31 mouse cellular contexts compared by ENCODE assay signal in genomic region chr7:25308702-25309318, GRCm38 (mm10). TPM values are rescaled to one million over a fixed set of nuclear protein-coding genes. Genes with fewer than 3 reads are reported as not detected.
A peak's percentile ranks its signal among the peaks of the same experiment; 100 is the strongest.
DNase-seq lines count a peak whose midpoint lies in the region; ATAC-seq and TF ChIP-seq lines count a peak whose summit lies in the region.
"Had no signal": no experiment of that assay in that cellular context is flagged by ENCODE, and none has a peak within 500 bp of the region (broad histone marks: within the 10 kb centered on the region; RNA-seq: fewer than 3 reads in every experiment).

No protein-coding gene starts in this region.

- ATAC-seq in hindbrain, embryonic 13.5 days (ENCODE audit: low FRiP score) = no peak
- ATAC-seq in hindbrain, embryonic 11.5 days (ENCODE audit: low FRiP score) = no peak
- no peak for ATAC-seq in megakaryocyte, adult 5-6 weeks (ENCODE audit: poor library complexity, severe bottlenecking)
- ATAC-seq: forebrain, embryonic 13.5 days; forebrain, embryonic 16.5 days; intestine, postnatal 0 days had no signal

- H3K27ac ChIP-seq in gastrocnemius, adult 2 months = no peak overlapping the region
- no peak overlapping the region for H3K27ac ChIP-seq in hindbrain, embryonic 13.5 days
- H3K27ac ChIP-seq in hindbrain, embryonic 11.5 days (ENCODE audit: low read depth, low read length) = no peak overlapping the region
- H3K27ac ChIP-seq: embryonic facial prominence, embryonic 12.5 days; embryonic facial prominence, embryonic 15.5 days; forebrain, embryonic 13.5 days had no signal

- H3K4me1 ChIP-seq in hindbrain, embryonic 13.5 days (replicated peaks) = peaks cover 20% of the 10 kb centered on the region
- no peaks in the 10 kb centered on the region for H3K4me1 ChIP-seq in hindbrain, embryonic 11.5 days (replicated peaks; ENCODE audit: control insufficient read depth, insufficient read depth, low read length)
- H3K4me1 ChIP-seq in megakaryocyte, embryonic 14.5 days = peaks cover 15% of the 10 kb centered on the region

- H3K9ac ChIP-seq in hindbrain, embryonic 13.5 days = peak overlapping the region; percentile 20
- no peak overlapping the region for H3K9ac ChIP-seq in hindbrain, embryonic 11.5 days (ENCODE audit: low read depth, low read length)
- H3K9ac ChIP-seq: embryonic facial prominence, embryonic 12.5 days; embryonic facial prominence, embryonic 15.5 days; forebrain, embryonic 13.5 days had no signal

- H3K4me3 ChIP-seq in gastrocnemius, adult 2 months = no peak overlapping the region
- H3K4me3 ChIP-seq in hindbrain, embryonic 13.5 days = no peak overlapping the region
- no peak overlapping the region for H3K4me3 ChIP-seq in hindbrain, embryonic 11.5 days (ENCODE audit: low read depth, low read length)
- H3K4me3 ChIP-seq in megakaryocyte, embryonic 14.5 days (replicated peaks) = peak overlapping the region; percentile 33
- H3K4me3 ChIP-seq: embryonic facial prominence, embryonic 12.5 days; embryonic facial prominence, embryonic 15.5 days; forebrain, embryonic 13.5 days had no signal

- peaks cover 51% of the 10 kb centered on the region for H3K27me3 ChIP-seq in hindbrain, embryonic 13.5 days
- H3K27me3 ChIP-seq in hindbrain, embryonic 11.5 days (ENCODE audit: control insufficient read depth, insufficient read depth, low read length) = peaks cover 16% of the 10 kb centered on the region
- H3K27me3 ChIP-seq in megakaryocyte, embryonic 14.5 days (replicated peaks) = peaks cover 87% of the 10 kb centered on the region

- peak; percentile 56 for DNase-seq in adrenal gland, postnatal 14 days
- DNase-seq in adrenal gland, adult 18-20 months (ENCODE audit: low spot score in 2 of 2) = no peak
- DNase-seq in gastrocnemius, adult 2 months = peak; percentile 16
- DNase-seq in gastrocnemius, postnatal 25 days = no peak
- no peak for DNase-seq in hindbrain, embryonic 11.5 days (ENCODE audit: low spot score)
- DNase-seq: adrenal gland, postnatal 10 days; B cell, adult 2 months; cerebellum, adult 18-20 months; cerebellum, adult 9-11 months; cerebellum, postnatal 25 days; gastrocnemius, postnatal 14 days; kidney, adult 2 months had no signal

- H3K9me3 ChIP-seq in hindbrain, embryonic 13.5 days = no peaks in the 10 kb centered on the region
- H3K9me3 ChIP-seq in hindbrain, embryonic 11.5 days (ENCODE audit: control insufficient read depth, low read length) = no peaks in the 10 kb centered on the region
- H3K9me3 ChIP-seq in megakaryocyte, embryonic 14.5 days = no peaks in the 10 kb centered on the region
- H3K9me3 ChIP-seq: embryonic facial prominence, embryonic 12.5 days; embryonic facial prominence, embryonic 15.5 days; forebrain, embryonic 13.5 days; G1E had no signal

- H3K4me2 ChIP-seq in hindbrain, embryonic 13.5 days = no peak overlapping the region
- no peak overlapping the region for H3K4me2 ChIP-seq in hindbrain, embryonic 11.5 days (replicated peaks; ENCODE audit: low read depth, low read length)
- H3K4me2 ChIP-seq: embryonic facial prominence, embryonic 12.5 days; embryonic facial prominence, embryonic 15.5 days; forebrain, embryonic 13.5 days; heart, embryonic 11.5 days had no signal

- TF ChIP-seq CTCF in gastrocnemius, adult 2 months (IDR thresholded peaks at IDR 0.05) = no peak

- intact Hi-C loops in gastrocnemius, adult 2 months (cut with DNase I) = no loop called here

- H3K36me3 ChIP-seq in hindbrain, embryonic 13.5 days = peaks cover 23% of the 10 kb centered on the region
- H3K36me3 ChIP-seq in hindbrain, embryonic 11.5 days (ENCODE audit: control insufficient read depth, insufficient read depth, low read length) = no peaks in the 10 kb centered on the region
- H3K36me3 ChIP-seq in megakaryocyte, embryonic 14.5 days (replicated peaks; ENCODE audit: low read length) = no peaks in the 10 kb centered on the region
- H3K36me3 ChIP-seq: embryonic facial prominence, embryonic 12.5 days; embryonic facial prominence, embryonic 15.5 days; G1E had no signal

- 69% methylated on average over 17 of the region's 17 CpGs for WGBS in hindbrain, embryonic 13.5 days
- WGBS in hindbrain, embryonic 11.5 days = 66% methylated on average over 16 of the region's 17 CpGs

RNA-seq across cellular contexts. Expression of gene Tmem145, which starts 2.9 kb away (rescaled TPM):
- 1.4 and 3.2 TPM in 2 replicates for total RNA-seq in adrenal gland, postnatal 14 days (2021)
- 1 to 10 TPM; 2.5 to 2.9 TPM for total RNA-seq in adrenal gland, adult 18-20 months (2021)
- total RNA-seq in gastrocnemius, adult 2 months (2021) = not detected
- not detected for total RNA-seq in gastrocnemius, postnatal 25 days (2021)
- 49.5 and 50.6 TPM in 2 replicates for polyA plus RNA-seq in hindbrain, embryonic 13.5 days (2015; fragmentation: Nextera tagmentation; extraction: Ambion mirVana)
- polyA plus RNA-seq in hindbrain, embryonic 11.5 days (2014; fragmentation: Nextera tagmentation; extraction: Ambion mirVana) = 9.9 and 10.6 TPM in 2 replicates
- polyA plus RNA-seq in megakaryocyte, embryonic 14.5 days (2012; ENCODE audit: insufficient read depth, low replicate concordance) = 0.16 TPM in 1 of 2 replicates, not detected in the other
- total RNA-seq in megakaryocyte, adult 5-6 weeks (2015) = not detected in 2 replicates
- total RNA-seq in megakaryocyte, adult 5-6 weeks (2017) = not detected in 2 replicates
- total RNA-seq: CH12.LX; common myeloid progenitor, adult 5-6 weeks; G1E; gastrocnemius, adult 18-20 months; gastrocnemius, postnatal 14 days; heart, postnatal 25 days; hematopoietic stem cell, adult 5-6 weeks had no signal
- polyA plus RNA-seq: G1E; gonadal fat pad, adult 2 months; heart, postnatal 0 days had no signal

RNA-seq across cellular contexts. Expression of gene Prr19, which starts 7.6 kb away (rescaled TPM):
- not detected in 2 replicates for total RNA-seq in adrenal gland, postnatal 14 days (2021)
- total RNA-seq in adrenal gland, adult 18-20 months (2021) = not detected
- not detected for total RNA-seq in gastrocnemius, adult 2 months (2021)
- not detected for total RNA-seq in gastrocnemius, postnatal 25 days (2021)
- polyA plus RNA-seq in hindbrain, embryonic 13.5 days (2015; fragmentation: Nextera tagmentation; extraction: Ambion mirVana) = 2.3 TPM in 2 replicates
- polyA plus RNA-seq in hindbrain, embryonic 11.5 days (2014; fragmentation: Nextera tagmentation; extraction: Ambion mirVana) = 0.86 and 1.3 TPM in 2 replicates
- 0.17 TPM in 1 of 2 replicates, not detected in the other for polyA plus RNA-seq in megakaryocyte, embryonic 14.5 days (2012; ENCODE audit: insufficient read depth, low replicate concordance)
- not detected in 2 replicates for total RNA-seq in megakaryocyte, adult 5-6 weeks (2015)
- total RNA-seq in megakaryocyte, adult 5-6 weeks (2017) = not detected in 2 replicates
- total RNA-seq: adrenal gland, postnatal 10 days; CH12.LX; common myeloid progenitor, adult 5-6 weeks; G1E; gastrocnemius, adult 18-20 months; gastrocnemius, postnatal 14 days; heart, adult 8-10 months; heart, postnatal 25 days; hematopoietic stem cell, adult 5-6 weeks had no signal
- polyA plus RNA-seq: heart, embryonic 14.5 days; heart, postnatal 0 days had no signal

RNA-seq across cellular contexts. Expression of gene Megf8, which starts 8.2 kb away (rescaled TPM):
- 39.1 and 39.7 TPM in 2 replicates for total RNA-seq in adrenal gland, postnatal 14 days (2021)
- 10 to 100 TPM; 37.8 to 47.0 TPM for total RNA-seq in adrenal gland, adult 18-20 months (2021)
- total RNA-seq in gastrocnemius, adult 2 months (2021) = 10 to 100 TPM; 16.9 to 19.6 TPM
- 10 to 100 TPM; 15.5 to 18.7 TPM for total RNA-seq in gastrocnemius, postnatal 25 days (2021)
- 18.7 and 20.4 TPM in 2 replicates for polyA plus RNA-seq in hindbrain, embryonic 13.5 days (2015; fragmentation: Nextera tagmentation; extraction: Ambion mirVana)
- polyA plus RNA-seq in hindbrain, embryonic 11.5 days (2014; fragmentation: Nextera tagmentation; extraction: Ambion mirVana) = 10.9 and 11.3 TPM in 2 replicates
- polyA plus RNA-seq in megakaryocyte, embryonic 14.5 days (2012; ENCODE audit: insufficient read depth, low replicate concordance) = 9.7 and 10.3 TPM in 2 replicates
- 1.0 and 1.1 TPM in 2 replicates for total RNA-seq in megakaryocyte, adult 5-6 weeks (2015)
- 1.3 and 2.1 TPM in 2 replicates for total RNA-seq in megakaryocyte, adult 5-6 weeks (2017)

RNA-seq across cellular contexts. Expression of gene Pafah1b3, which starts 11.0 kb away (rescaled TPM):
- 31.5 and 33.7 TPM in 2 replicates for total RNA-seq in adrenal gland, postnatal 14 days (2021)
- 10 to 100 TPM; 23.3 to 30.4 TPM for total RNA-seq in adrenal gland, adult 18-20 months (2021)
- total RNA-seq in gastrocnemius, adult 2 months (2021) = under 1 TPM; 0.38 to 0.86 TPM
- total RNA-seq in gastrocnemius, postnatal 25 days (2021) = 1 to 10 TPM; 1.4 to 1.5 TPM
- polyA plus RNA-seq in hindbrain, embryonic 13.5 days (2015; fragmentation: Nextera tagmentation; extraction: Ambion mirVana) = 619 and 632 TPM in 2 replicates
- 335 and 344 TPM in 2 replicates for polyA plus RNA-seq in hindbrain, embryonic 11.5 days (2014; fragmentation: Nextera tagmentation; extraction: Ambion mirVana)
- 19.1 TPM in 1 of 2 replicates, not detected in the other for polyA plus RNA-seq in megakaryocyte, embryonic 14.5 days (2012; ENCODE audit: insufficient read depth, low replicate concordance)
- total RNA-seq in megakaryocyte, adult 5-6 weeks (2015) = 7.7 and 15.9 TPM in 2 replicates
- total RNA-seq in megakaryocyte, adult 5-6 weeks (2017) = 7.7 and 14.6 TPM in 2 replicates

RNA-seq across cellular contexts. Expression of gene Cic, which starts 41.3 kb away (rescaled TPM):
- 115 and 127 TPM in 2 replicates for total RNA-seq in adrenal gland, postnatal 14 days (2021)
- total RNA-seq in adrenal gland, adult 18-20 months (2021) = 100 to 1,000 TPM in 1 of 2 experiments, 10 to 100 TPM in 1; 96.8 to 123 TPM
- 10 to 100 TPM; 37.0 to 40.4 TPM for total RNA-seq in gastrocnemius, adult 2 months (2021)
- 10 to 100 TPM; 29.0 to 30.4 TPM for total RNA-seq in gastrocnemius, postnatal 25 days (2021)
- 36.9 and 42.4 TPM in 2 replicates for polyA plus RNA-seq in hindbrain, embryonic 13.5 days (2015; fragmentation: Nextera tagmentation; extraction: Ambion mirVana)
- 25.4 and 39.0 TPM in 2 replicates for polyA plus RNA-seq in hindbrain, embryonic 11.5 days (2014; fragmentation: Nextera tagmentation; extraction: Ambion mirVana)
- 290 and 655 TPM in 2 replicates for polyA plus RNA-seq in megakaryocyte, embryonic 14.5 days (2012; ENCODE audit: insufficient read depth, low replicate concordance)
- 166 and 174 TPM in 2 replicates for total RNA-seq in megakaryocyte, adult 5-6 weeks (2015)
- total RNA-seq in megakaryocyte, adult 5-6 weeks (2017) = 55.5 and 84.2 TPM in 2 replicates

Comparison
In these comparisons a context has a peak if more than half of its experiments do, and no peak if none do; other contexts are left out.
1. DNase-seq: peak in adrenal gland, postnatal 14 days (single experiment) and gastrocnemius, adult 2 months (single experiment); none in adrenal gland, adult 18-20 months (0 of 2), gastrocnemius, postnatal 25 days (single experiment) and hindbrain, embryonic 11.5 days (single experiment).
2. RNA of gene Megf8, which starts 8.2 kb away (total RNA-seq): 37.8 to 47.0 TPM in adrenal gland, adult 18-20 months, 39.1 to 39.7 TPM in adrenal gland, postnatal 14 days, 16.9 to 19.6 TPM in gastrocnemius, adult 2 months and 15.5 to 18.7 TPM in gastrocnemius, postnatal 25 days; 1.0 to 2.1 TPM in megakaryocyte, adult 5-6 weeks; every median in the first group is over 4 times any median in the second.